Mouse (Mus musculus): ENCODE results near the gene Magi1. TPM values are rescaled to one million over a fixed set of nuclear protein-coding genes. Genes with fewer than 3 reads are reported as not detected.

The Magi1 gene
- polyA plus RNA-seq, 1 experiment from 2014 or later = 25.4 TPM

DNA sequence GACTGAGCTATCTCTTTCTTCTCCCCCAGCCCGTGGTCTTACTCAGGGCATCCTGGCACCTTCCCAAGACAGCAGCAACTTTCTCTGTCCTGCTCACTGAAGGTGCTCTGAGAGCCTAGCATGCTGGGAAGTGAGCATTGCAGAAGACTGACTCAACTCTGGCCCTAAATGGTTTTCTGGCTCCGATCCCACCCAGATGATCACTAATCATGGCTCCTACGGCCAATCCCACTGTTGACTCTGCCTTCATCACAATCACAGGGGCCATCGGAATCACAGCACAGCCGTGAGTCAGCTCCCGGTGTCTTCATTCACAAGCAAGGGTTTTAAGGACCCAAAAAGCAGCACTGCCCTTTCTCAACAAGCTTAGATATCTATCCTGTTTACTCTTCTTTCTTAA, 58.6 kb downstream of the Magi1 start:
- no peaks in the 10 kb centered on the region for H3K9me3 ChIP-seq
- no peak overlapping the region for H3K27ac ChIP-seq
- peaks cover 8% of the 10 kb centered on the region for H3K4me1 ChIP-seq
- no peaks in the 10 kb centered on the region for H3K36me3 ChIP-seq
- H3K27me3 ChIP-seq (replicated peaks) = no peaks in the 10 kb centered on the region
- no peak overlapping the region for H3K4me2 ChIP-seq (replicated peaks)
- 88% methylated on average over 6 of the region's 6 CpGs for WGBS
- no peak overlapping the region for H3K9ac ChIP-seq
- H3K4me3 ChIP-seq = no peak overlapping the region
- ATAC-seq (ENCODE audit: low FRiP score, low read depth) = no peak

DNA sequence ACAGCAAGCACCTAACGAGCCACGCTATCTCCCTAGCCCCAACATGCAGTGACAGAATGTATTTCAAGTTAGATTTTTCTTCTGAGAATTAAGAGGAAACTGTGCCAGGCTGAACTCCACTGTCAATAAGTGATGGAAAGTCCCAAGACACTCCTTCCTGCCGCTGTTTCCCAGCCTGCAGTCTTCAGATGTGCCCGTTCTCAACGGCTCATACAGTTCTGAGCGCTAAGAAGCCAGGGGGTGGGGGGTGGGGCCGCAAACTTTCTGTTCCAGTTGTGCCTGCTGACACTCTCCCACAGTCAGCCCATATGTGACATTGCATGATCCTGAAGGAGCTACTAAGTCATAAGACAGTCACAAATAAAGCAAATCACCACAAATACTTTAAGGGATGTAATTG, 61.5 kb downstream of the Magi1 start:
- peaks cover 8% of the 10 kb centered on the region for H3K4me1 ChIP-seq
- 53% methylated on average over 7 of the region's 7 CpGs for WGBS
- no peaks in the 10 kb centered on the region for H3K9me3 ChIP-seq
- ATAC-seq (ENCODE audit: low FRiP score, low read depth) = no peak
- no peaks in the 10 kb centered on the region for H3K36me3 ChIP-seq
- no peak overlapping the region for H3K4me3 ChIP-seq
- no peaks in the 10 kb centered on the region for H3K27me3 ChIP-seq (replicated peaks)
- H3K4me2 ChIP-seq (replicated peaks) = no peak overlapping the region
- H3K27ac ChIP-seq = no peak overlapping the region
- H3K9ac ChIP-seq = no peak overlapping the region

DNA sequence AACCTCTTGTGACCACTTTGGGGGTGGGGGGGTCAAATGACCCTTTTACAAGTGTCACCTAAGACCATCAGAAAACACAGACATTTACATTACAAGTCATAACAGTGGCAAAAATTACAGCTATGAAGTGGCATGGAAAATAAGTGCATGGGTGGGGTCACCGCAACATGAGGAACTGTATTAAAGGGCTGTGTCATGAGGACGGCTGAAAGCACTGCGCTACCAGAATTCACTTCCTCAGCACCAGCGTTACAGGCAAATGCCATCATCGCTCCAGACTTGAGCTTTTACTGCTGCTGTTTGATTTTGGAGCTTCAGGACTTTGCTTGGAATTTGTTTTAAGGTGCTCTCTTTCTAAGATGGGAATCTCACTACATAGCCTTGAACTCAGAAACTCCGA, 62.0 kb downstream of the Magi1 start:
- H3K4me2 ChIP-seq (replicated peaks) = no peak overlapping the region
- no peak overlapping the region for H3K4me3 ChIP-seq
- H3K9ac ChIP-seq = no peak overlapping the region
- no peaks in the 10 kb centered on the region for H3K36me3 ChIP-seq
- H3K4me1 ChIP-seq = peaks cover 8% of the 10 kb centered on the region
- H3K9me3 ChIP-seq = no peaks in the 10 kb centered on the region
- H3K27me3 ChIP-seq (replicated peaks) = no peaks in the 10 kb centered on the region
- ATAC-seq (ENCODE audit: low FRiP score, low read depth) = no peak
- WGBS = 90% methylated on average over 6 of the region's 6 CpGs
- no peak overlapping the region for H3K27ac ChIP-seq

DNA sequence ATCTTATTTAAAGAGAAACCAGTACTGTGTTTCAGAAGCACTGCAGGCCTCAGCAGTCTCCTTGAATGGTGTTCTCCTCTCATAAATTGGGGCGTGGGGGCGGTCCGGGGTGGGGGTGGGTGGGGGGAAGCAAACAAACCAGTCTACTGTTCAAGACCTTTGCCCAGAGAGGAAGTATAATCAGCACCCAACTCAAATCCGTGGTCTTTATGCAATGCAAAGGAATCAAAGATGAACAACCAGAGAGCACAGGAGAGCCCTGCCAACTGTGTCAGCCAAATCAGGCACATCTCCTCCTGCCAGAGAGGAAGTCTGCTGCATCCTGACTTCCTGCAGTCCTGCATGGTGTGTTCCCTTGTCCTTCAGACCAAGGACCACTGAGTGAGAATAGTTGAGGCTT, 65.6 kb downstream of the Magi1 start:
- Histone ChIP-seq H3K36me3 (no peaks in the 10 kb centered on the region), H3K4me3 (no peak overlapping the region), H3K27ac (no peak overlapping the region), H3K4me2 (replicated peaks) (no peak overlapping the region), H3K9me3 (no peaks in the 10 kb centered on the region), H3K9ac (no peak overlapping the region), H3K27me3 (replicated peaks) (no peaks in the 10 kb centered on the region), H3K4me1 (peaks cover 4% of the 10 kb centered on the region)
- ATAC-seq (ENCODE audit: low FRiP score, low read depth) = no peak
- 77% methylated on average over 4 of the region's 4 CpGs for WGBS

DNA sequence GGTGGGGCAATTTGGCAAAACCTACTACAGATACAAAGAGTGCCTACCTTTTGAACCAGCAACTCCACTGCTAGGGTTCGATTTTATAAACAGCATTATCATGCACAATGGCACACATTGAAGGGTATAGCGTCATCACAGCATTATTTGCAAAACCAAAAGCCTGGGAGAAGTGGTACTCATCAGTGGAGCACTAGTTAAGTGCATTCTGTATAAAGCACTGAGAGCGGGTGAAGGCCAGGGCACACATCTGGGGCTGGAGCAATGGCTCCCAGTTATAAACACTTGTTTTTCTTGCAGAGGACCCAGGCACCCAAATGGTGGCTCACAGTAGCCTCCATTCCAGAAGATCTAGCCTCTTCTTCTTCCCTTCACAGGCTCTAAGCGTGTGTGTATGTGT, 67.9 kb downstream of the Magi1 start:
- ATAC-seq (ENCODE audit: low FRiP score, low read depth) = no peak
- H3K4me2 ChIP-seq (replicated peaks) = no peak overlapping the region
- H3K4me3 ChIP-seq = no peak overlapping the region
- no peak overlapping the region for H3K27ac ChIP-seq
- H3K4me1 ChIP-seq = peaks cover 4% of the 10 kb centered on the region; the same call in 1 of the 2 replicates
- WGBS = 92% methylated on average over 4 of the region's 4 CpGs
- H3K27me3 ChIP-seq (replicated peaks) = no peaks in the 10 kb centered on the region
- H3K36me3 ChIP-seq = no peaks in the 10 kb centered on the region
- H3K9ac ChIP-seq = no peak overlapping the region
- H3K9me3 ChIP-seq = no peaks in the 10 kb centered on the region

DNA sequence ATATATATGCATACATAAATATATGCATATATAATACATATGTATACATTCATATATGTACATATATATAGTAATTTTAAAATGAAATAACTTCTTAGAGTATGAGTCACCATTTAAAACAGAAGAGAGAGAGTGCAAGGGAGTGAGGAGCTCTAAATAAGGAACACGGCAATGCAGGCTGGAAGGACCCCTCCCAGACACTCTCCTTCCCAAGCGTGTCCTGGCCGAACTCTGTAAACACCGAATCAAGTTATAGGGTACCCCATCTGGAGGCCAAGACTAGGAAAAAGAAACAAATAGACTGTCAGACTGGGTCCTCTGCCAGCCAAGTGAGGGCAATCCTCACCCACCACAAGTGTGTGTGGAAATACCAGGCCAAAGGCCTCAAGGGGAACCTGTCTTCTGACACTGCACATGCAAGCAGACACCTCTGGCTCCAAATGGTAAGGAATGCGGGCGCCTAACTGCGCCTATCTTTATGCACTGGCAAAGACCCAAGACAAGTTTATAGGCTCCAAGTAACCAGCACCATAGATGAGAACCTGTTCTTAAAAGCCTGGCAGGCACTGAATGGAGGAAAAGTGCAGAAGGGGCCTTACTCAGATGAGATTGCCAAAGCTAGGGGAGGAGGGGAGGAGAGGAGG, 68.7 kb downstream of the Magi1 start:
- WGBS = 91% methylated on average over 7 of the region's 7 CpGs
- Histone ChIP-seq H3K9me3 (no peaks in the 10 kb centered on the region), H3K36me3 (no peaks in the 10 kb centered on the region), H3K4me3 (no peak overlapping the region), H3K9ac (no peak overlapping the region), H3K4me2 (replicated peaks) (no peak overlapping the region), H3K27me3 (replicated peaks) (no peaks in the 10 kb centered on the region), H3K4me1 (no peaks in the 10 kb centered on the region), H3K27ac (no peak overlapping the region)
- ATAC-seq (ENCODE audit: low FRiP score, low read depth) = no peak

DNA sequence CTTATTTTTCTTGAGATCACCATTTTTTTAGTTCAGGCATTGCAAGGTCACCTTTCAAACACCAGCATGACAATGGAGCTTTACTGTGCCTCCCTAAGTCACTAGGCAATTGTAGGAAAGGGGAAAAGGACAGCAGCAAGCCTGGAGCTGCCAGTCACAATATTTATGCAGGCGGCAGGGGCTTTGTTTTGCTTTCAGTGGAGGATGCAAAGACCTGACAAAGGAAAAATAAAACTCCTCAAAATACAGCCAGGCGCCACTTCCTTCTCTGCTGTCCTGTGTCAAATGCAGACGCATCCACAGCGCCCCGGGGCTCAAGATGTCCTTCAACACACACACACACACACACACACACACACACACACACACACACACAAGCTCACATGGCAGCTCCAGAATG, 77.8 kb downstream of the Magi1 start:
- Histone ChIP-seq H3K36me3 (no peaks in the 10 kb centered on the region), H3K9ac (no peak overlapping the region), H3K9me3 (no peaks in the 10 kb centered on the region), H3K4me3 (no peak overlapping the region), H3K4me1 (peaks cover 5% of the 10 kb centered on the region; the same call in 1 of the 2 replicates), H3K4me2 (replicated peaks) (0 out of 2 replicates have a peak overlapping the region, but pooled peaks have one; percentile 22), H3K27ac (no peak overlapping the region), H3K27me3 (replicated peaks) (no peaks in the 10 kb centered on the region)
- no peak for ATAC-seq (ENCODE audit: low FRiP score, low read depth)
- WGBS = 7% methylated on average over 5 of the region's 5 CpGs

DNA sequence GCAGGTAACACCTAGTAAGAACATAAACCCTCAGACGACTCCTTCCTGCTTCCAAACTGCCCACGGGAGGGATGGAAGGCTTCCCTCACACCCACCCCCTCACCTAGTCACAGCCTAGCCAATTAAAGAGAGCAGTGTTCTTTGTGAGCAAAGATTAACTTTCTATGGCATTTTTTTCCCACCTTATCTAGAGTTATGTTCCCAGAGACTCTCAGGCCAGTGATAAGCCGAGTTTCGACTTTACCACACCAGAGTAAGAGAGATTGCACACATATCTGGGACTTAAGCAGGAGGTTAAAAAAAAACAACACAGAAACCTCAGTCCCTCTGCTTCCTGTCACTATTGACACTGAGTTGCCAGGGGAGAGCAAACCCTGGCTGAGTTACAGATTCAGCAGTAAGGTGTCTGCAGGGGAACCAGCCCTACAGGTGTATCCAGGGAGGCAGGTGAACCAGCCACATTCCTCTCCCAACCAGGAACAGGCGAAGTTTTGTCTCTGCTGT, 80.0 kb downstream of the Magi1 start:
- 68% methylated on average over 5 of the region's 5 CpGs for WGBS
- Histone ChIP-seq H3K36me3 (no peaks in the 10 kb centered on the region), H3K9me3 (no peaks in the 10 kb centered on the region), H3K4me1 (peaks cover 5% of the 10 kb centered on the region; the same call in 1 of the 2 replicates), H3K4me3 (no peak overlapping the region), H3K27me3 (replicated peaks) (no peaks in the 10 kb centered on the region), H3K9ac (no peak overlapping the region), H3K4me2 (replicated peaks) (no peak overlapping the region), H3K27ac (no peak overlapping the region)
- no peak for ATAC-seq (ENCODE audit: low FRiP score, low read depth)

DNA sequence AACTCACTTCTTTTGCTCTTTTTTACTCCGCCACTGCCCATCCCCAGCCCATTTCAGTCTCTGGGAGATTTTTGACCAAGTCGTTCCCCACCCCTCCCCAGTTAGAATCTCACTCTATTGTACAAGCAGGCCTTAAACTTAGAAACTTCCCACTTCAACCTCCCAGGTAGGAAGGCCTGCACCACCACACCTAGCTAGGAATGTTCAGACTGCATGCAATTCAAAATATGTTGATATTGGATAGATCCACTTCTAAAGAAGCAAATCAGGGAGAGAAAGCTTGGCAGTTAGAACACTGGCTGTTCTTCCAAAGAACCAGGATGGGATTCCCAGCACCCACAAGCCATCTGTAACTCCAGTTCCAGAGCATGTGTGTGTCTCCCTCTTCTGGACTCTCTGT, 81.8 kb downstream of the Magi1 start:
- Histone ChIP-seq H3K9ac (no peak overlapping the region), H3K27ac (no peak overlapping the region), H3K9me3 (no peaks in the 10 kb centered on the region), H3K27me3 (replicated peaks) (no peaks in the 10 kb centered on the region), H3K36me3 (no peaks in the 10 kb centered on the region), H3K4me2 (replicated peaks) (no peak overlapping the region), H3K4me1 (peaks cover 5% of the 10 kb centered on the region; the same call in 1 of the 2 replicates), H3K4me3 (no peak overlapping the region)
- no peak for ATAC-seq (ENCODE audit: low FRiP score, low read depth)
- 97% methylated on average over 2 of the region's 2 CpGs for whole genome bisulfite sequencing

DNA sequence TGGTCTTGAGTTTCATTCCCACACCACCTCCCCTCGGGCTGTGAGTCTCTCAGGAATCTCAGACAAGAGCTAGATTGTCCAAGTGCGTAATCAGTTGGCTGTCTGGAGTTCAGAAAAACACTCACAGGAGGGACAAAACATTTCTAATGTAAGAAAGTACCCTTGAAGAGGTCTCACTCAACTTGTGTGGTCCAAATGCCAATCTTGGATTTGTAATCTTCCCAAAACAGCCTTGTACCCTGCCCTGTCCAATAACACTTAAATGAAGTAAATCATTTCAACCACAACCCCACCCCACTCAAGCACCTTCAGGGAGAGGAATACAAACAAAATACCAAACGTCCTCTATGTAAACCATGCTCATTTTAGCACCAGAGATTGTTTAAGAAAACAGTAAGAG, 82.8 kb downstream of the Magi1 start:
- Histone ChIP-seq H3K4me1 (peaks cover 2% of the 10 kb centered on the region; the same call in 1 of the 2 replicates), H3K27me3 (replicated peaks) (no peaks in the 10 kb centered on the region), H3K36me3 (no peaks in the 10 kb centered on the region), H3K4me2 (replicated peaks) (no peak overlapping the region), H3K4me3 (no peak overlapping the region), H3K9me3 (no peaks in the 10 kb centered on the region), H3K27ac (no peak overlapping the region), H3K9ac (no peak overlapping the region)
- no peak for ATAC-seq (ENCODE audit: low FRiP score, low read depth)
- WGBS = 65% methylated on average over 3 of the region's 3 CpGs

DNA sequence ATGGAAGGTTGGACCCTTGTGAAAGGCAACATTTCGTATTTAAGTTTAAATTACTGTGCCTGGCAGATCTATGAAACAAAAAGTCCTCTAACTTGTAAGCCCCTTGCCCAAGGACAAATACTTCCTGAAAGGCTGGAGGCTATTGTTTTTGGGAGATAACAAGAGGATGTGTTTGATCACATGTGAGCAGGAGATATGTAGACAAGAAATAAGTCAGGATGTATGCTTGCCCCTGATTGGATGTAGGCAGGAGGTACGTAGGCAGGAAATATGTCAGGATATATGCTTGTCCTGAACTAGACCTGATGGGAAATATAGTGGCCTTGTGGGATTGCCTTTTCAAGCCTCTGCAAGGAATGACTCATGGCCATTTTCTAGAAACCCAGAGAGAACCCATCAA, 84.0 kb downstream of the Magi1 start:
- no peaks in the 10 kb centered on the region for H3K4me1 ChIP-seq
- ATAC-seq (ENCODE audit: low FRiP score, low read depth) = no peak
- no peaks in the 10 kb centered on the region for H3K36me3 ChIP-seq
- no peak overlapping the region for H3K4me3 ChIP-seq
- no peaks in the 10 kb centered on the region for H3K27me3 ChIP-seq (replicated peaks)
- H3K27ac ChIP-seq = no peak overlapping the region
- H3K9me3 ChIP-seq = no peaks in the 10 kb centered on the region
- no peak overlapping the region for H3K9ac ChIP-seq
- WGBS = 86% methylated on average over 2 of the region's 2 CpGs
- H3K4me2 ChIP-seq (replicated peaks) = no peak overlapping the region

DNA sequence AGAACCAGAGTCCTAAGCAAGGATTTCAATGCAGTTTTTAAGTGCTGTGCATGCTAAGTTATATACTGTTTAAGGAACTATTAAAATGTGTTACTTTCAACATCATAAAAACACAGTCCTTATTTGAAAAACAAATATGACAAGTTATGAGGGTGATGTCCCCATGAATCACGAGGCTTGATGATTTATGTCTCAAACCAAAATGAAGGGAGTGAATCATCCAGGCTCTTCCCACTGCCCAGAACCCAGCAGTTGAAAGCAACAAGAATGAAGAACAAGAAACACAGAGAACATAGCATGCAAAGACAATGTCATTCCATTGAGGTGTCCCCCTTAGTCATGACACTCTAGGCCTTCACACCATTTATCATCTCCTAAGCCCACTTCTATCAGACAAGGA, 85.9 kb downstream of the Magi1 start:
- 71% methylated on average over 1 of the region's 1 CpGs for WGBS

DNA sequence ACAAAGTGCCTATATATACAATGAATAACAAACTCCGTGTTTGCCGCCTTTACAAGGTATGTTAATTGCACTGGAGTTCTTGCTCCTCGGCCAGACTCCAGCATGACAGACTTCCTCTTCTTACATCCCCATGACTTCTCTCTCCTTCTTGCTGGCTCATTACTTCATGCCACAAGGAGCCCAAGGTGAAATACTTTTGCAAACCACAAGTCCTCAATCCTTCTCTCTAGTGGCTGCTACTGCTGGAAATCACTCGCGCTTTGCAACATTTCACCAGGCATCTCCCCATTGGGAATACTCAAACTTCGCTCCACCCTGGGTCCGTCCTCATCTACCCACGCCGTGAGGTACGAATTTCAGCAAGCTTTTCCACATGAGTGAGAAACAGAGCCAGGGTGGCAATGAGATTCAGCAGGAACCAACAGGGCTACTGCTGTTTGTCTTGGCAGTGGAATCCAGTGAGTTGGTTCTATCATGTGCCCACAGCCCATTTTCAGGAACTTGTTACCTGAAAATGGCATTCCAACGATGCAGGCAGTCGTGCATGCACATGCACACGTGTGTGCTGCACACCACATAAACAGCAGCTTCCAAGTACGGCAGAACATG, 88.3 kb downstream of the Magi1 start:
- ATAC-seq (ENCODE audit: low FRiP score, low read depth) = no peak
- H3K36me3 ChIP-seq = no peaks in the 10 kb centered on the region
- no peak overlapping the region for H3K27ac ChIP-seq
- H3K4me3 ChIP-seq = no peak overlapping the region
- WGBS = 84% methylated on average over 14 of the region's 14 CpGs
- no peak overlapping the region for H3K9ac ChIP-seq
- no peaks in the 10 kb centered on the region for H3K4me1 ChIP-seq
- no peaks in the 10 kb centered on the region for H3K9me3 ChIP-seq
- H3K4me2 ChIP-seq (replicated peaks) = no peak overlapping the region
- no peaks in the 10 kb centered on the region for H3K27me3 ChIP-seq (replicated peaks)

More for the DNA sequence above, 85.9 kb downstream of the Magi1 start:
- Histone ChIP-seq H3K4me3 (no peak overlapping the region), H3K9ac (no peak overlapping the region), H3K9me3 (no peaks in the 10 kb centered on the region), H3K27ac (no peak overlapping the region), H3K4me2 (replicated peaks) (no peak overlapping the region), H3K4me1 (no peaks in the 10 kb centered on the region), H3K27me3 (replicated peaks) (no peaks in the 10 kb centered on the region), H3K36me3 (no peaks in the 10 kb centered on the region)
- ATAC-seq (ENCODE audit: low FRiP score, low read depth) = no peak

Data from neural tube, embryonic 12.5 days (tissue).